Mouse (Mus musculus): Measurements from ENCODE around the gene Slc22a3. TPM values are rescaled to one million over a fixed set of nuclear protein-coding genes. Genes with fewer than 3 reads are reported as not detected.

The Slc22a3 gene
- polyA plus RNA-seq, 1 experiment from 2014 or later = 0.68 TPM

GRCm38 (mm10) chr17:12518194-12518593, 10.7 kb upstream of the Slc22a3 start:
- H3K27ac ChIP-seq = no peak overlapping the region
- no peak for ATAC-seq (replicated peaks; ENCODE audit: low FRiP score, low read depth)
- H3K4me1 ChIP-seq (replicated peaks; ENCODE audit: insufficient read depth, low read length) = no peaks in the 10 kb centered on the region
- WGBS = 77% methylated on average over 6 of the region's 6 CpGs
- no peaks in the 10 kb centered on the region for H3K36me3 ChIP-seq (ENCODE audit: insufficient read depth, low read length)
- H3K4me2 ChIP-seq (ENCODE audit: low read length) = no peak overlapping the region
- no peak overlapping the region for H3K9ac ChIP-seq (ENCODE audit: low read depth, low read length)
- no peak for TF ChIP-seq CTCF (IDR thresholded peaks at IDR 0.05; ENCODE audit: low read depth)
- no peak for DNase-seq (ENCODE audit: low spot score)
- H3K9me3 ChIP-seq (replicated peaks; ENCODE audit: low read length) = no peaks in the 10 kb centered on the region
- H3K27me3 ChIP-seq (ENCODE audit: insufficient read depth, low read length) = no peaks in the 10 kb centered on the region
- H3K4me3 ChIP-seq (replicated peaks; ENCODE audit: low read depth, low read length) = no peak overlapping the region

DNA sequence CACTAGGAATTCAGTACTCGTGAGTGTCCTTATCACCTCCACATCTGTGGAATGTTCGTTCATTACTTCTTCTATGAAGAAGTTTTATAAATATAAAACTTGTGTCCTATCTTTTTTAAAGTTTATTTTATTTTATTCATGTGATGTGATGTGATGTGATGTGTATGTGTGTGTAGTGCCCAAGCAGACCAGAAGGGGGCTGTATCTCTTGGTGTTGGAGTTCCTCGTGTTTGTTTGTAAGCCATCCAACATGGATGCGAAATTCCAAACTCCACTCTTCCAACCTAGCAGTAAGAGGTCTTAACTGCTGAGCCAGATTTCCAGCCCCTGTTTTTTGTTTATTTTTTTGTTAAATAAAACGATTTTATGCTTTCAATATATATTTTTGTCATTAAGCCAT, 6.5 kb upstream of the Slc22a3 start:
- ATAC-seq (replicated peaks; ENCODE audit: low FRiP score, low read depth) = no peak
- 81% methylated on average over 5 of the region's 5 CpGs for WGBS
- no peaks in the 10 kb centered on the region for H3K9me3 ChIP-seq (replicated peaks; ENCODE audit: low read length)
- no peak overlapping the region for H3K4me3 ChIP-seq (replicated peaks; ENCODE audit: low read depth, low read length)
- H3K36me3 ChIP-seq (ENCODE audit: insufficient read depth, low read length) = no peaks in the 10 kb centered on the region
- no peak overlapping the region for H3K4me2 ChIP-seq (ENCODE audit: low read length)
- TF ChIP-seq CTCF (IDR thresholded peaks at IDR 0.05; ENCODE audit: low read depth) = peak; percentile 26; the same call in 1 of the 2 replicates
- H3K9ac ChIP-seq (ENCODE audit: low read depth, low read length) = no peak overlapping the region
- DNase-seq (ENCODE audit: low spot score) = no peak
- H3K4me1 ChIP-seq (replicated peaks; ENCODE audit: insufficient read depth, low read length) = no peaks in the 10 kb centered on the region
- H3K27me3 ChIP-seq (ENCODE audit: insufficient read depth, low read length) = 0 out of 2 replicates have a peak, but pooled peaks cover 2% of the 10 kb centered on the region
- no peak overlapping the region for H3K27ac ChIP-seq

GRCm38 (mm10) chr17:12513107-12513923, 5.8 kb upstream of the Slc22a3 start:
- no peak overlapping the region for H3K4me2 ChIP-seq (ENCODE audit: low read length)
- H3K9ac ChIP-seq (ENCODE audit: low read depth, low read length) = no peak overlapping the region
- no peak for TF ChIP-seq CTCF (IDR thresholded peaks at IDR 0.05; ENCODE audit: low read depth)
- DNase-seq (ENCODE audit: low spot score) (no peak), ATAC-seq (replicated peaks; ENCODE audit: low FRiP score, low read depth) (no peak)
- WGBS = 54% methylated on average over 9 of the region's 9 CpGs
- no peaks in the 10 kb centered on the region for H3K36me3 ChIP-seq (ENCODE audit: insufficient read depth, low read length)
- no peaks in the 10 kb centered on the region for H3K4me1 ChIP-seq (replicated peaks; ENCODE audit: insufficient read depth, low read length)
- no peak overlapping the region for H3K4me3 ChIP-seq (replicated peaks; ENCODE audit: low read depth, low read length)
- H3K27ac ChIP-seq = no peak overlapping the region
- no peaks in the 10 kb centered on the region for H3K9me3 ChIP-seq (replicated peaks; ENCODE audit: low read length)
- H3K27me3 ChIP-seq (ENCODE audit: insufficient read depth, low read length) = peaks cover 7% of the 10 kb centered on the region

- Histone ChIP-seq H3K4me1 (replicated peaks; ENCODE audit: insufficient read depth, low read length) (no peaks in the 10 kb centered on the region; the same call in 1 of the 2 replicates), H3K36me3 (ENCODE audit: insufficient read depth, low read length) (no peaks in the 10 kb centered on the region), H3K9ac (ENCODE audit: low read depth, low read length) (no peak overlapping the region), H3K4me3 (replicated peaks; ENCODE audit: low read depth, low read length) (no peak overlapping the region), H3K27ac (no peak overlapping the region), H3K9me3 (replicated peaks; ENCODE audit: low read length) (no peaks in the 10 kb centered on the region), H3K4me2 (ENCODE audit: low read length) (no peak overlapping the region), H3K27me3 (ENCODE audit: insufficient read depth, low read length) (peaks cover 28% of the 10 kb centered on the region)
- DNase-seq (ENCODE audit: low spot score) (no peak), ATAC-seq (replicated peaks; ENCODE audit: low FRiP score, low read depth) (no peak)
- no peak for TF ChIP-seq CTCF (IDR thresholded peaks at IDR 0.05; ENCODE audit: low read depth)
- WGBS = 89% methylated on average over 3 of the region's 3 CpGs
Measured at GRCm38 (mm10) chr17:12511193-12511592, 3.7 kb upstream of the Slc22a3 start.

DNA sequence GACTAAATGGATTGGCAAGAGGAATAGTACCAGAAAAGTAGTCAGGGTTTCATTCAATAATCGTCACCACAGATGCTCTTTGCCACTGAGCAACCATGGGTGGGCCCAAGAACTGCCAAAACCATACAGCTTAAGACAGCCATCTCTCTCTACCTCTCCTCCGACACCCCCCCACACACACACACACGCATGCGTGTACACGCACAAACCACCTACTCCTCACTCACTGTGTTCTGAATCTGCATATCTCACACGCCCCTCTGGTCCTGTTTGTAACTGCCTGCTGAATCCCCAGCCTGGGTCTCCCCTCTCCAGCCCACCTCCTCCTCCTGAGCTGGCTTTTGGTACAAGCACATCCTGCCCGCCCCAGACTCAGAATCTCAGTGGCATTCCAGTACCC, 872 bp upstream of the Slc22a3 start:
- peaks cover 34% of the 10 kb centered on the region for H3K27me3 ChIP-seq (ENCODE audit: insufficient read depth, low read length)
- ATAC-seq (replicated peaks; ENCODE audit: low FRiP score, low read depth) = no peak
- no peak for DNase-seq (ENCODE audit: low spot score)
- no peaks in the 10 kb centered on the region; the same call in 1 of the 2 replicates for H3K4me1 ChIP-seq (replicated peaks; ENCODE audit: insufficient read depth, low read length)
- no peak for TF ChIP-seq CTCF (IDR thresholded peaks at IDR 0.05; ENCODE audit: low read depth)
- H3K9me3 ChIP-seq (replicated peaks; ENCODE audit: low read length) = no peaks in the 10 kb centered on the region
- H3K4me3 ChIP-seq (replicated peaks; ENCODE audit: low read depth, low read length) = no peak overlapping the region
- H3K4me2 ChIP-seq (ENCODE audit: low read length) = no peak overlapping the region
- WGBS = 35% methylated on average over 7 of the region's 7 CpGs
- no peak overlapping the region for H3K27ac ChIP-seq
- H3K36me3 ChIP-seq (ENCODE audit: insufficient read depth, low read length) = no peaks in the 10 kb centered on the region
- no peak overlapping the region for H3K9ac ChIP-seq (ENCODE audit: low read depth, low read length)

- Histone ChIP-seq H3K4me3 (replicated peaks; ENCODE audit: low read depth, low read length) (peak overlapping the region; percentile 37), H3K27me3 (ENCODE audit: insufficient read depth, low read length) (peaks cover 34% of the 10 kb centered on the region), H3K4me2 (ENCODE audit: low read length) (peak overlapping the region; percentile 67), H3K36me3 (ENCODE audit: insufficient read depth, low read length) (no peaks in the 10 kb centered on the region), H3K4me1 (replicated peaks; ENCODE audit: insufficient read depth, low read length) (no peaks in the 10 kb centered on the region; the same call in 1 of the 2 replicates), H3K9ac (ENCODE audit: low read depth, low read length) (no peak overlapping the region), H3K9me3 (replicated peaks; ENCODE audit: low read length) (no peaks in the 10 kb centered on the region), H3K27ac (no peak overlapping the region)
- DNase-seq (ENCODE audit: low spot score) (no peak), ATAC-seq (replicated peaks; ENCODE audit: low FRiP score, low read depth) (no peak; the same call in 1 of the 2 replicates)
- no peak for TF ChIP-seq CTCF (IDR thresholded peaks at IDR 0.05; ENCODE audit: low read depth)
- 1% methylated on average over 64 of the region's 65 CpGs for WGBS
Measured at GRCm38 (mm10) chr17:12506903-12507563, 471 bp downstream of the Slc22a3 start.

Data from kidney, postnatal 0 days (tissue).